Mouse (Mus musculus): ENCODE measurements around the gene Tecta.

DNA sequence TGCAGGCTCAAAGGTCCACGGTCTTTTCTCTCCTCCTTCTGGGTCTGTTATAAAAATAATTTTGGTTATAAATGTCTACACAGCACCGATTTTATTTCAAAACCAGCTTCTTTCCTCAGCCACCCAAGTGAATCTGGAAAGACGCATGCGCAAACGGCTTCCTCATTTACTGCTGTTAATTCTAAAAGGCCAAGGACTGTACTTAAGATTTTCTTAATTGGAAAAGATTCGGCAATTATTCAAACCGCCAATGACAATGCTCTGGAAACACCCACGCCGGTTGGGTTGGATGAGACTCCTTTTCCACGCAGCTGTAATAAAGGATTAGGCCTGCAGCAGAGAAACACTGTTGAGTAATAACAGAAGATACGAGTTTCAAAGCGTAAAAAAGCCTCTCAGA, 13.6 kb upstream of the Tecta start:
- no peak for TF ChIP-seq CTCF (IDR thresholded peaks at IDR 0.05; ENCODE audit: control insufficient read depth, insufficient read depth, low read length)
- TF ChIP-seq POLR2A (IDR thresholded peaks at IDR 0.05; ENCODE audit: borderline replicate concordance, control insufficient read depth, low read depth, low read length): no peak
